Mouse (Mus musculus): Measurements from ENCODE around the gene Becn1. TPM values are rescaled to one million over a fixed set of nuclear protein-coding genes. Genes with fewer than 3 reads are reported as not detected.

Becn1 gene
- polyA plus RNA-seq, 1 experiment from 2014 or later, result 194 TPM

GRCm38 (mm10) chr11:101262272-101262967 lies 39.7 kb downstream of the Becn1 start:
- H3K9me3 ChIP-seq, result no peaks in the 10 kb centered on the region
- 0 out of 2 replicates have a peak overlapping the region, but pooled peaks have one; percentile 12 for H3K4me3 ChIP-seq (replicated peaks)
- H3K27me3 ChIP-seq, result peaks cover 60% of the 10 kb centered on the region
- peak overlapping the region; percentile 91 for H3K4me2 ChIP-seq (replicated peaks)
- WGBS, result 3% methylated on average over 24 of the region's 24 CpGs
- peaks cover 55% of the 10 kb centered on the region for H3K4me1 ChIP-seq (replicated peaks)
- peaks cover 13% of the 10 kb centered on the region for H3K36me3 ChIP-seq
- H3K9ac ChIP-seq (replicated peaks), result no peak overlapping the region
- no peak for ATAC-seq
- no peak overlapping the region for H3K27ac ChIP-seq

- ATAC-seq, result no peak
- Histone ChIP-seq H3K4me3 (replicated peaks) (peak overlapping the region; percentile 45), H3K9me3 (no peaks in the 10 kb centered on the region), H3K9ac (replicated peaks) (peak overlapping the region; percentile 72), H3K27me3 (peaks cover 50% of the 10 kb centered on the region), H3K27ac (no peak overlapping the region; the same call in 1 of the 2 replicates), H3K4me2 (replicated peaks) (peak overlapping the region; percentile 91), H3K4me1 (replicated peaks) (peaks cover 55% of the 10 kb centered on the region), H3K36me3 (peaks cover 21% of the 10 kb centered on the region)
- WGBS, result 0% methylated on average over 30 of the region's 30 CpGs
Measured at GRCm38 (mm10) chr11:101260826-101261380, 41.2 kb downstream of the Becn1 start.

GRCm38 (mm10) chr11:101259948-101260825 lies 41.9 kb downstream of the Becn1 start, which contains the start of gene Wnk4:
Wnk4 (plus strand) TSS chr11:101260567.
- WGBS, result under 1% methylated on average over 43 of the region's 43 CpGs
- peaks cover 49% of the 10 kb centered on the region for H3K4me1 ChIP-seq (replicated peaks)
- H3K9ac ChIP-seq (replicated peaks), result peak within 1 kb of the TSS; percentile 72
- peak within 1 kb of the TSS; percentile 91 for H3K4me2 ChIP-seq (replicated peaks)
- H3K9me3 ChIP-seq, result no peaks in the 10 kb centered on the region
- peak within 1 kb of the TSS; percentile 45 for H3K4me3 ChIP-seq (replicated peaks)
- peaks cover 21% of the 10 kb centered on the region for H3K36me3 ChIP-seq
- H3K27ac ChIP-seq, result peak within 1 kb of the TSS; percentile 25; the same call in 1 of the 2 replicates
- peak; percentile 85 for ATAC-seq
- H3K27me3 ChIP-seq, result peaks cover 43% of the 10 kb centered on the region

GRCm38 (mm10) chr11:101259261-101259712 lies 42.8 kb downstream of the Becn1 start:
- H3K9ac ChIP-seq (replicated peaks), result no peak overlapping the region
- no peak for ATAC-seq
- WGBS, result 33% methylated on average over 6 of the region's 6 CpGs
- peak overlapping the region; percentile 19; the same call in 1 of the 2 replicates for H3K27ac ChIP-seq
- peaks cover 50% of the 10 kb centered on the region for H3K4me1 ChIP-seq (replicated peaks)
- no peak overlapping the region for H3K4me3 ChIP-seq (replicated peaks)
- no peaks in the 10 kb centered on the region for H3K9me3 ChIP-seq
- peak overlapping the region; percentile 91; the same call in 1 of the 2 replicates for H3K4me2 ChIP-seq (replicated peaks)
- H3K27me3 ChIP-seq, result peaks cover 35% of the 10 kb centered on the region
- peaks cover 21% of the 10 kb centered on the region for H3K36me3 ChIP-seq

- Histone ChIP-seq H3K27ac (no peak overlapping the region), H3K36me3 (peaks cover 21% of the 10 kb centered on the region), H3K4me1 (replicated peaks) (peaks cover 42% of the 10 kb centered on the region), H3K4me2 (replicated peaks) (no peak overlapping the region), H3K27me3 (peaks cover 4% of the 10 kb centered on the region; the same call in 1 of the 2 replicates), H3K9me3 (no peaks in the 10 kb centered on the region), H3K4me3 (replicated peaks) (no peak overlapping the region), H3K9ac (replicated peaks) (no peak overlapping the region)
- ATAC-seq, result no peak
- WGBS, result 91% methylated on average over 13 of the region's 13 CpGs
Measured at GRCm38 (mm10) chr11:101255826-101256775, 46.0 kb downstream of the Becn1 start.

GRCm38 (mm10) chr11:101253613-101254389 lies 48.3 kb downstream of the Becn1 start, which contains the start of gene Vps25:
Vps25 (plus strand) TSS chr11:101253707.
- Histone ChIP-seq H3K4me2 (replicated peaks) (peak within 1 kb of the TSS; percentile 97), H3K9ac (replicated peaks) (peak within 1 kb of the TSS; percentile 93), H3K9me3 (no peaks in the 10 kb centered on the region), H3K4me3 (replicated peaks) (peak within 1 kb of the TSS; percentile 90), H3K4me1 (replicated peaks) (peaks cover 19% of the 10 kb centered on the region), H3K27me3 (no peaks in the 10 kb centered on the region), H3K36me3 (peaks cover 16% of the 10 kb centered on the region), H3K27ac (peak within 1 kb of the TSS; percentile 92)
- under 1% methylated on average over 39 of the region's 40 CpGs for WGBS
- peak; percentile 88 for ATAC-seq

- no peak for ATAC-seq
- peak overlapping the region; percentile 93 for H3K9ac ChIP-seq (replicated peaks)
- peak overlapping the region; percentile 97 for H3K4me2 ChIP-seq (replicated peaks)
- 11% methylated on average over 7 of the region's 7 CpGs for WGBS
- H3K4me3 ChIP-seq (replicated peaks), result peak overlapping the region; percentile 90
- peak overlapping the region; percentile 92 for H3K27ac ChIP-seq
- peaks cover 11% of the 10 kb centered on the region for H3K36me3 ChIP-seq
- peaks cover 18% of the 10 kb centered on the region for H3K4me1 ChIP-seq (replicated peaks)
- H3K27me3 ChIP-seq, result peaks cover 5% of the 10 kb centered on the region
- H3K9me3 ChIP-seq, result no peaks in the 10 kb centered on the region
Measured at GRCm38 (mm10) chr11:101252941-101253340, 49.1 kb downstream of the Becn1 start.

- Histone ChIP-seq H3K4me2 (replicated peaks) (no peak overlapping the region), H3K36me3 (peaks cover 2% of the 10 kb centered on the region; the same call in 1 of the 2 replicates), H3K9me3 (no peaks in the 10 kb centered on the region), H3K4me3 (replicated peaks) (no peak overlapping the region), H3K27me3 (peaks cover 22% of the 10 kb centered on the region), H3K4me1 (replicated peaks) (peaks cover 29% of the 10 kb centered on the region), H3K9ac (replicated peaks) (no peak overlapping the region), H3K27ac (no peak overlapping the region)
- no peak for ATAC-seq
- WGBS, result 78% methylated on average over 2 of the region's 2 CpGs
Measured at GRCm38 (mm10) chr11:101251031-101251430, 51.1 kb downstream of the Becn1 start.

- WGBS, result 41% methylated on average over 14 of the region's 14 CpGs
Measured at GRCm38 (mm10) chr11:101248258-101248994, 53.7 kb downstream of the Becn1 start.

More at GRCm38 (mm10) chr11:101248258-101248994, 53.7 kb downstream of the Becn1 start:
- H3K4me3 ChIP-seq (replicated peaks), result no peak overlapping the region
- 0 out of 2 replicates have a peak overlapping the region, but pooled peaks have one; percentile 17 for H3K4me2 ChIP-seq (replicated peaks)
- no peaks in the 10 kb centered on the region for H3K9me3 ChIP-seq
- no peak overlapping the region for H3K9ac ChIP-seq (replicated peaks)
- peaks cover 48% of the 10 kb centered on the region for H3K27me3 ChIP-seq
- H3K27ac ChIP-seq, result no peak overlapping the region
- H3K36me3 ChIP-seq, result no peaks in the 10 kb centered on the region
- ATAC-seq, result no peak
- peaks cover 23% of the 10 kb centered on the region for H3K4me1 ChIP-seq (replicated peaks)
